Mouse (Mus musculus) liver, postnatal 0 days (tissue): ENCODE measurements at regions not wholly inside any gene's neighbourhood (a gene's known extent, or its start where the extent isn't known, plus 50 kb on each side); places are given as distances from the start of the nearest gene placed in this dataset.

ENCODE experiments used
- CTCF ChIP-seq: sonication (generic); IDR thresholded peaks from 2 replicates; pipeline ENCODE4 v1.5.1; 2016; ENCODE audit warnings: antibody characterized with exemption, low read depth
- EP300 ChIP-seq: IDR thresholded peaks from 2 replicates; pipeline ENCODE4 v1.6.1; 2016; ENCODE audit warnings: antibody characterized with exemption, low read depth, mild to moderate bottlenecking

DNA sequence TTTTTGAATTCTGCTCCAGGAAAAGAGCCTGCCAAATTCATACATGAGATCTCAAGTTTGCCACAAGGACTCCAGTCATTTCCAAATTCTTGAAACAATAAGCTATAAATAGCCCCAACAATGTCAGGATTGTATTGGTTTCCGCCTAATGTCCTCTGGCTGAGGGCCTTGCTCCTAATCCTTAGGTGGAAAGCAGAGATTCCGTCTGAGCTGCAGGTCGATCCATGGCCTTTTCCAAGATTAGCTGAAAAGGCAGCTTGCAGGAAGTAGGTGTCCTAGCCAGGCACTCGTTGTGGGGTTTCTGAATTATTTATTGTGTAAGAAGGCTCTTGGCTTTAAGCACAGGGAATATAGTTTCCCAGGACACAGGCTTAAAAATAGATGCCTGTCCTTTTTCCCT, 72.4 kb downstream of the Csl start:
- TF ChIP-seq CTCF (no peak), EP300 (no peak)
